Comparison of ENCODE assay signal across 16 mouse cellular contexts in genomic region chr17:63978794-63979571, GRCm38 (mm10).
"Had no signal": no experiment of that assay in that cellular context is flagged by ENCODE, and none has a peak within 500 bp of the region (broad histone marks: within the 10 kb centered on the region; RNA-seq: fewer than 3 reads in every experiment).

No protein-coding gene starts in this region.

- H3K36me3 ChIP-seq: midbrain, embryonic 12.5 days; stomach, embryonic 15.5 days had no signal

- H3K9ac ChIP-seq: kidney, embryonic 15.5 days; midbrain, embryonic 12.5 days; neural tube, embryonic 13.5 days; stomach, embryonic 15.5 days had no signal

- H3K9me3 ChIP-seq: kidney, embryonic 15.5 days; limb, embryonic 10.5 days; megakaryocyte, embryonic 14.5 days; midbrain, embryonic 12.5 days; neural tube, embryonic 13.5 days; stomach, embryonic 15.5 days had no signal

- DNase-seq: kidney, adult 2 months; kidney, postnatal 14 days; lung, adult 2 months; lung, postnatal 4 days; right cerebral cortex, postnatal 14 days; thymus, adult 2 months; thymus, postnatal 36 days had no signal

- H3K27ac ChIP-seq: kidney, embryonic 15.5 days; left cerebral cortex, adult 2 months; limb, embryonic 10.5 days; midbrain, embryonic 12.5 days; neural tube, embryonic 13.5 days; stomach, embryonic 15.5 days had no signal

- H3K4me3 ChIP-seq: kidney, embryonic 15.5 days; left cerebral cortex, adult 2 months; limb, embryonic 10.5 days; megakaryocyte, embryonic 14.5 days; midbrain, embryonic 12.5 days; neural tube, embryonic 13.5 days; stomach, embryonic 15.5 days had no signal

- H3K27me3 ChIP-seq: kidney, embryonic 15.5 days; megakaryocyte, embryonic 14.5 days; midbrain, embryonic 12.5 days; neural tube, embryonic 13.5 days; stomach, embryonic 15.5 days had no signal

- H3K4me2 ChIP-seq: kidney, embryonic 15.5 days; midbrain, embryonic 12.5 days; neural tube, embryonic 13.5 days; stomach, embryonic 15.5 days had no signal

- ATAC-seq: lung, postnatal 0 days; midbrain, embryonic 16.5 days had no signal

- H3K4me1 ChIP-seq: limb, embryonic 10.5 days; midbrain, embryonic 12.5 days; neural tube, embryonic 13.5 days; stomach, embryonic 15.5 days had no signal
